Mouse (Mus musculus): ENCODE measurements around the gene Bcl2a1a.
"Not testable (repeated sequence)": the region's sequence is repeated elsewhere in the genome, so short reads cannot be mapped to it uniquely, and the experiment has no call there.

DNA sequence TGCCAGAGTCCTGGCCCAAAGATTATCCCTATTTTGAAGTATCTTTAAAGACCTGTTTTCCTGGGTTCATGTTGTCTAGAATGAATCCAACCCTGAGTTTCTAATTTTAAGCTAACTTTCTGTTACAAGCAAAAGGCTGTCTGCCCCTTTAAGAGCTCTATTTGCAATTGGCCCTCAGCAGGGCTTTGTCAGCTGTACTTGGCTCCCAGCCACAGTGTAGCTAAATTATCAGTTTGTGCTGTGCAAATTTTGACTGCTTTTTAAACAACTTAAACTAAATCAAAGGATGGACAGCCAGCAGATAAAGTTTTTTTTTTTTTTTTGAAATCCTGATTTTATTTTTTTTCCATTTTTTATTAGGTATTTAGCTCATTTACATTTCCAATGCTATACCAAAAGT is 44.8 kb downstream of the Bcl2a1a start:
- not testable (repeated sequence) for TF ChIP-seq CTCF, EP300 (IDR thresholded peaks at IDR 0.05; ENCODE audit: low read depth)
